Mouse (Mus musculus) adipose tissue, adult 10 weeks (tissue): Measurements from ENCODE around the gene Tnnt3. TPM values are rescaled to one million over a fixed set of nuclear protein-coding genes. Genes with fewer than 3 reads are reported as not detected.

ENCODE experiments used
- polyA plus RNA-seq: library from polyadenylated mRNA; stranded (reverse); fragments of 350-450 nt; fragmentation: Illumina TruSeq; extraction: RNeasy Lipid Tissue Mini Kit (QIAGEN cat#74804); gene quantifications from one replicate; pipeline ENCODE4 v1.2.3, GENCODE M21; 2014; ENCODE audit warnings: low read depth, low replicate concordance

The Tnnt3 gene
- 1.1 TPM for polyA plus RNA-seq

GRCm38 (mm10) chr7:142498575-142498974 lies at the start of gene Tnnt3:
TSS of gene Tnnt3 (plus strand) at chr7:142498836.

DNA sequence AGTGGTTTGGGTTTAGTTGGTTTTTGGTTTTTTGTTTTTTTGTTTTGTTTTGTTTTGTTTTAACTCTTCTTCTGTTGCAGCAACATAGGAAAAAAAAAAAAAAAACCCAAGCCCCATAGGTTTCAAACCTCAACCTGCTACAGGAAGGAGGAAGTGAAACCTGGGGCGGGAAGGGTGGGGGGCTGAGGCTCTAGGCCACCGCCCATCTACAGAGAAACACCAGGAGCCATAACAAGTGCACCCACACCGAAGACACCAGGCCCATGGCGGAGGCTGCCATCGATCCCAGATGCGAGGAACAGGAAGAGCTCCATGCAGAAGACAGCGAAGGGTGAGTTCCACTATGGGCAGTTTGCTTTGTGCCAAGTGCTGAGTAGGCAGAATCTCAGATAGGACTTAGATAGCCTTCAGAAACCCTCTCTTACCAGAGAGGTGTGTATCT lies 38.0 kb upstream of the Tnnt3 start, which contains the start of gene Lsp1:
Lsp1 (plus strand) TSS at position 174 of the 442 bp plus-strand sequence.

DNA sequence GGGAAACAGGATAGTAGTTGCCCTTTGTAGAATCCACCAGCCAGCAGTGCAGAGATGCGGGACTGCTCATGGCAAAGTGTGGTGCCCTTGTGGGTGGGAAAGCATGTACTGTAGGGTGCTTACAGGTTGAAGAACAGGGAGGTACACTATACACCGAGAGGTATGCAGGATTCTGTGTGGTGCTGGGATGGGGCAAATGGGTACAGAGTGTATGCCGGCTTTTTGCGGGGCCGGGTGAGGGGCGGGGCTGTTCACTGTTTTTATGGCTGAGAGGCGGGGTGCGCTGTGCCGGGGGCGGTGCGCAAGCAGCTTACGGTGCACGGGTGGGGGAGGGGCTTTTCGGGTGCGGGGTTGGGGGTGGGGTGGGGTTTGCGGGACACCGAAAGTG lies 34.0 kb downstream of the Tnnt3 start, which contains the start of gene Mrpl23:
Mrpl23 (plus strand) TSS at position 16 of the 388 bp plus-strand sequence.

Other genes starting within 250 kb of the Tnnt3 start
- gene Gm2431, start 240.5 kb upstream of the Tnnt3 start, polyA plus RNA-seq = not detected
- gene Gm4559, start 224.5 kb upstream of the Tnnt3 start, polyA plus RNA-seq = not detected
- not detected for gene Krtap5-1, start 201.7 kb upstream of the Tnnt3 start, polyA plus RNA-seq
- not detected for gene Krtap5-4, start 195.3 kb upstream of the Tnnt3 start, polyA plus RNA-seq
- gene Ifitm10, start 125.1 kb upstream of the Tnnt3 start, polyA plus RNA-seq = 2.1 TPM
- not detected for gene Gm49369, start 116.2 kb upstream of the Tnnt3 start, polyA plus RNA-seq
- 780 TPM for gene Ctsd, start 110.8 kb upstream of the Tnnt3 start, polyA plus RNA-seq
- not detected for gene Syt8, start 64.0 kb upstream of the Tnnt3 start, polyA plus RNA-seq
- gene Tnni2, start 57.0 kb upstream of the Tnnt3 start, polyA plus RNA-seq = 2.1 TPM
- gene Lsp1, start 38.0 kb upstream of the Tnnt3 start, polyA plus RNA-seq = 77.9 TPM
- gene Mrpl23, start 33.9 kb downstream of the Tnnt3 start, polyA plus RNA-seq = 37.7 TPM
- 9.7 TPM for gene Igf2, start 168.0 kb downstream of the Tnnt3 start, polyA plus RNA-seq
- not detected for gene Gm49394, start 171.1 kb downstream of the Tnnt3 start, polyA plus RNA-seq
- gene Ins2, start 244.5 kb downstream of the Tnnt3 start, polyA plus RNA-seq = not detected